Mouse (Mus musculus): ENCODE measurements around the gene Gpbp1.

- TF ChIP-seq POLR2A (IDR thresholded peaks at IDR 0.05; ENCODE audit: borderline replicate concordance, extremely low read depth, low read depth, low read length): no peak
- no peak for TF ChIP-seq CTCF (IDR thresholded peaks at IDR 0.05; ENCODE audit: insufficient read depth, low read length)
Measured at GRCm38 (mm10) chr13:111489502-111489801, 459 bp downstream of the Gpbp1 start.

Data from lung, adult 2 months (tissue).